ENCODE assay signal across 27 mouse cellular contexts in genomic region chr3:89965557-89965956, GRCm38 (mm10).
"Had no signal": no experiment of that assay in that cellular context is flagged by ENCODE, and none has a peak within 500 bp of the region (broad histone marks: within the 10 kb centered on the region; RNA-seq: fewer than 3 reads in every experiment).

No protein-coding gene starts in this region.

- H3K27ac ChIP-seq: embryonic facial prominence, embryonic 10.5 days; embryonic facial prominence, embryonic 12.5 days; embryonic facial prominence, embryonic 13.5 days; embryonic facial prominence, embryonic 15.5 days; forebrain, embryonic 10.5 days; forebrain, embryonic 12.5 days; forebrain, embryonic 13.5 days; forebrain, embryonic 15.5 days; gastrocnemius, adult 2 months; heart, adult 2 months had no signal

- H3K4me2 ChIP-seq: forebrain, embryonic 15.5 days had no signal

- H3K36me3 ChIP-seq: embryonic facial prominence, embryonic 13.5 days; embryonic facial prominence, embryonic 15.5 days; forebrain, embryonic 12.5 days; forebrain, embryonic 15.5 days had no signal

- H3K9ac ChIP-seq: embryonic facial prominence, embryonic 12.5 days; embryonic facial prominence, embryonic 15.5 days; forebrain, embryonic 13.5 days; forebrain, embryonic 15.5 days; forebrain, postnatal 0 days had no signal

- H3K4me3 ChIP-seq: embryonic facial prominence, embryonic 12.5 days; embryonic facial prominence, embryonic 15.5 days; erythroblast, embryonic 14.5 days; forebrain, embryonic 12.5 days; forebrain, embryonic 15.5 days; gastrocnemius, adult 2 months; heart, adult 2 months had no signal

- H3K27me3 ChIP-seq: embryonic facial prominence, embryonic 12.5 days; embryonic facial prominence, embryonic 13.5 days; embryonic facial prominence, embryonic 15.5 days; forebrain, embryonic 12.5 days; forebrain, embryonic 13.5 days; forebrain, embryonic 15.5 days had no signal

- DNase-seq: cerebellum, adult 8-10 months; cerebellum, adult 9-10 months; cerebellum, adult 9-11 months; cerebellum, postnatal 10 days; cerebellum, postnatal 14 days; cerebellum, postnatal 25 days; cerebellum, postnatal 36 days; embryo, embryonic 11 days; forebrain, postnatal 0 days; gastrocnemius, adult 2 months; gastrocnemius, postnatal 10 days; gastrocnemius, postnatal 14 days; gastrocnemius, postnatal 25 days; gastrocnemius, postnatal 36 days; heart, adult 18-20 months; heart, adult 2 months had no signal

- H3K9me3 ChIP-seq: embryonic facial prominence, embryonic 10.5 days; embryonic facial prominence, embryonic 12.5 days; embryonic facial prominence, embryonic 13.5 days; embryonic facial prominence, embryonic 15.5 days; forebrain, embryonic 10.5 days; forebrain, embryonic 12.5 days; forebrain, embryonic 13.5 days; forebrain, embryonic 15.5 days had no signal

- ATAC-seq: forebrain, embryonic 13.5 days; forebrain, embryonic 14.5 days; forebrain, embryonic 15.5 days; forebrain, embryonic 16.5 days; forebrain, postnatal 0 days had no signal
